Mouse (Mus musculus) spleen, adult 18-20 months (tissue): Measurements from ENCODE around the gene Olfr1118.
"Not testable (repeated sequence)": the region's sequence is repeated elsewhere in the genome, so short reads cannot be mapped to it uniquely, and the experiment has no call there.

ENCODE experiments used
- DNase-seq, 2 experiments: peaks; one replicate each; pipeline ENCODE4 v3.0.0; 2022; ENCODE audit warnings: mixed read lengths in 2 of 2

The Olfr1118 gene

GRCm38 (mm10) chr2:87307281-87307680 is at the start of gene Olfr1118:
Gene Olfr1118, plus strand, starts transcription at chr2:87307581.
- DNase-seq: no peak

GRCm38 (mm10) chr2:87267234-87267633 is 40.1 kb upstream of the Olfr1118 start, which contains the start of gene Olfr1116:
Gene Olfr1116, plus strand, starts transcription at chr2:87267534.
- no peak for DNase-seq

GRCm38 (mm10) chr2:87293977-87294376 is 13.4 kb upstream of the Olfr1118 start:
- not testable (repeated sequence) for DNase-seq

GRCm38 (mm10) chr2:87354515-87354914 is 47.1 kb downstream of the Olfr1118 start, which contains the start of gene Olfr1120:
Gene Olfr1120, plus strand, starts transcription at chr2:87354815.
- DNase-seq: no peak

GRCm38 (mm10) chr2:87360121-87360520 is 52.7 kb downstream of the Olfr1118 start:
- DNase-seq: not testable (repeated sequence)
